Mouse (Mus musculus): ENCODE results near the gene Slc9a3r2.

The Slc9a3r2 gene

DNA sequence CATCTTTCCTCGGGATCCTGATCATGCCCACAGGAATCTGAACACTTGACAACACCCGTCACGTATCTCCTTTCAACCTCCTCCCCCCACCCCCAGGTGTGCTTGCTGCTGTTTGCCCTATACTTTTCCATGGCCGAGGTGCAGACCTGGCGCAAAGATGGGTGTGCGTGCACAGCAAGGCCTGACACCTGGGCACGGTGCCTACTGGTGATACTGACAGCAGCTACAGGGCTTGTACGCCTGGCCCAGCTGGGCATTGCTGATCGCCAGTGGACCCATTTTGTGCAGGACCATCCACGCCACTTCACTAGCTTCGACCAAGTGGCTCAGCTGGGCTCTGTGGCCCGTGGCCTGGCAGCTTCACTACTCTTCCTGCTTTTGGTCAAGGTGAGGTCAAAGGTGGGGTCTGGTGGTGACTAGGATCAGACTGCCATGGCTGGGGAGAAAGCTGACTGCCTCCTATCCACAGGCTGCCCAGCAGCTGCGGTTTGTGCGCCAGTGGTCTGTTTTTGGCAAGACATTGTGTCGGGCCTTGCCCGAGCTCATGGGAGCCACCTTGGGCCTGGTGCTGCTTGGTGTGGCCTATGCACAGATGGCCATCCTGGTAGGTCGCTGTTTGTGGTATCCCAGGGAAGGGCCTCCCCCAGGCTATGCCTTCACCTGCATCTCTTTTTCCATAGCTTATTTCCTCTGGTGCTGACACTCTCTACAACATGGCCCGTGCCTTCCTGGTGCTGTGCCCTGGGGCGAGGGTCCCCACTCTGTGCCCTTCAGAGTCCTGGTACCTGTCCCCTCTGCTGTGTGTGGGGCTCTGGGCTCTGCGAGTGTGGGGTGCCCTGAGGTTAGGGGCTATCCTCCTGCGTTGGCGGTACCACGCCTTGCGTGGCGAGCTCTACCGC lies 55.9 kb downstream of the Slc9a3r2 start:
- no peak for DNase-seq (ENCODE audit: low spot score)

- DNase-seq (ENCODE audit: low spot score): no peak
Observed at GRCm38 (mm10) chr17:24593248-24593647, 56.9 kb downstream of the Slc9a3r2 start.

DNA sequence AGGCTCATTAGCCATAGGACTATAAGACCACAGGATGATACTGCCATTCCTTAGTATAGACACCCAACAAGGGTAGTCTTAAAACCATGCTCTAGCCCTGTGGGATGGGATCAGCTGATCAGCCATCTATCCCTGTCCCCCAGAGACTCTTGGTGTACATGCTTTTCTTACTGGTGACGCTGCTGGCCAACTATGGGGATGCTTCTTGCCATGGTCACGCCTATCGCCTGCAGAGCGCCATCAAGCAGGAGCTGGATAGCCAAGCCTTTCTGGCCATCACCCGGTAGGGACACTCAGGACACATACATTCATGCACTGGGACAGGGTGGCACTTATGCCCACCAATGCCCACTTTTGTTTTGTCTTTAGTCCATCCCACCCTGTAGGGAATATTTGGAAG lies 58.4 kb downstream of the Slc9a3r2 start:
- DNase-seq (ENCODE audit: low spot score): no peak

DNA sequence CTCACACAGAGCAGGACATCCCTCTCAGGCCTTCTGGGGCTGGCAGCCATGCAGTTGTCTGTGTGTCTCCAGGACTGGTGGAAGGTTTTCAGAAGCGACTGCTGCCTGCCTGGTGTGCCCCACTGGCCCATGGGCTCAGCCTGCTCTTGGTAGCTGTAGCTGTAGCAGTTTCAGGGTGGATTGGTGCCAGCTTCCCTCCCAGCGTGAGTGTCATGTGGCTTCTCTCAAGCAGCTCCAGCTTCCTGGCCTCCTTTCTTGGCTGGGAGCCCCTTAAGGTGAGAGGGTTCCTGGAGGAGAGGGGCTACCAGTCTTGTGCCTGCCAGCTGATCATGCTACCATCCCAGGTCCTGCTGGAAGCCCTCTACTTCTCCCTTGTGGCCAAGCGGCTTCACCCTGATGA lies 59.2 kb downstream of the Slc9a3r2 start:
- DNase-seq (ENCODE audit: low spot score): no peak
